In genomic region chr9:45677236-45677781, GRCm38 (mm10) we compare ENCODE assay signal across 9 mouse cellular contexts.
A peak's percentile ranks its signal among the peaks of the same experiment; 100 is the strongest.
DNase-seq lines count a peak whose midpoint lies in the region; ATAC-seq and TF ChIP-seq lines count a peak whose summit lies in the region.
"Had no signal": no experiment of that assay in that cellular context is flagged by ENCODE, and none has a peak within 500 bp of the region (broad histone marks: within the 10 kb centered on the region; RNA-seq: fewer than 3 reads in every experiment).

No protein-coding gene starts in this region.

- WGBS in thymus, adult 2 months = 40% methylated on average over 12 of the region's 12 CpGs
- 12% methylated on average over 11 of the region's 12 CpGs for WGBS in forebrain, embryonic 14.5 days
- 38% methylated on average over 12 of the region's 12 CpGs for WGBS in hindbrain, embryonic 10.5 days
- 10% methylated on average over 12 of the region's 12 CpGs for WGBS in midbrain, embryonic 14.5 days

- no peak overlapping the region for H3K9ac ChIP-seq in forebrain, embryonic 14.5 days (ENCODE audit: low read length)
- no peak overlapping the region for H3K9ac ChIP-seq in midbrain, embryonic 14.5 days (replicated peaks; ENCODE audit: low read length)

- H3K27me3 ChIP-seq in thymus, adult 2 months (ENCODE audit: control insufficient read depth, insufficient read depth, low read length) = no peaks in the 10 kb centered on the region
- no peaks in the 10 kb centered on the region for H3K27me3 ChIP-seq in forebrain, embryonic 14.5 days (replicated peaks; ENCODE audit: control insufficient read depth, insufficient read depth, low read length)
- peaks cover 19% of the 10 kb centered on the region for H3K27me3 ChIP-seq in hindbrain, embryonic 10.5 days (ENCODE audit: insufficient read depth, poor library complexity, severe bottlenecking)
- H3K27me3 ChIP-seq in midbrain, embryonic 14.5 days (ENCODE audit: control insufficient read depth, insufficient read depth, low read length) = no peaks in the 10 kb centered on the region

- no peaks in the 10 kb centered on the region for H3K9me3 ChIP-seq in forebrain, embryonic 14.5 days (replicated peaks; ENCODE audit: control insufficient read depth, low read length)
- H3K9me3 ChIP-seq in hindbrain, embryonic 10.5 days = no peaks in the 10 kb centered on the region
- no peaks in the 10 kb centered on the region for H3K9me3 ChIP-seq in midbrain, embryonic 14.5 days (ENCODE audit: control insufficient read depth, low read length)

- DNase-seq in thymus, adult 2 months = peak; percentile 5
- no peak for DNase-seq in thymus, postnatal 10 days (ENCODE audit: low spot score in 2 of 2)
- peak; percentile 86 for DNase-seq in forebrain, embryonic 14.5 days (ENCODE audit: low spot score)
- DNase-seq in hindbrain, embryonic 10.5 days (ENCODE audit: low spot score) = peak; percentile 45
- DNase-seq in left cerebral cortex, postnatal 10 days (ENCODE audit: extremely low spot score in 1 of 2, low spot score in 2 of 2) = peak; percentile 56 to 70
- peak; percentile 80 for DNase-seq in midbrain, embryonic 14.5 days
- DNase-seq in testis, postnatal 10 days (ENCODE audit: low spot score) = peak; percentile 51
- DNase-seq in frontal cortex, adult 2 months (ENCODE audit: extremely low spot score in 1 of 2, low spot score in 1 of 2) = no peak

- H3K27ac ChIP-seq in thymus, adult 2 months (ENCODE audit: control insufficient read depth, insufficient read depth, low read length) = no peak overlapping the region
- H3K27ac ChIP-seq in forebrain, embryonic 14.5 days (ENCODE audit: low read depth, low read length) = peak overlapping the region; percentile 88
- peak overlapping the region; percentile 81 for H3K27ac ChIP-seq in hindbrain, embryonic 10.5 days
- peak overlapping the region; percentile 92 for H3K27ac ChIP-seq in midbrain, embryonic 14.5 days (replicated peaks; ENCODE audit: low read depth, low read length)
- H3K27ac ChIP-seq: macrophage had no signal

- TF ChIP-seq CTCF in thymus, adult 2 months (IDR thresholded peaks at IDR 0.05; ENCODE audit: borderline replicate concordance, control insufficient read depth, extremely low read depth, insufficient read depth, low read length, poor library complexity) = no peak

- H3K36me3 ChIP-seq in thymus, adult 2 months (ENCODE audit: control insufficient read depth, insufficient read depth, low read length) = no peaks in the 10 kb centered on the region
- no peaks in the 10 kb centered on the region for H3K36me3 ChIP-seq in forebrain, embryonic 14.5 days (ENCODE audit: control insufficient read depth, insufficient read depth, low read length)
- H3K36me3 ChIP-seq in hindbrain, embryonic 10.5 days = no peaks in the 10 kb centered on the region
- H3K36me3 ChIP-seq in midbrain, embryonic 14.5 days (ENCODE audit: control insufficient read depth, insufficient read depth, low read length) = no peaks in the 10 kb centered on the region

- no peak overlapping the region for H3K4me3 ChIP-seq in thymus, adult 2 months (ENCODE audit: control insufficient read depth, insufficient read depth, low read length)
- H3K4me3 ChIP-seq in forebrain, embryonic 14.5 days (ENCODE audit: low read depth, low read length) = no peak overlapping the region
- no peak overlapping the region for H3K4me3 ChIP-seq in hindbrain, embryonic 10.5 days
- H3K4me3 ChIP-seq in midbrain, embryonic 14.5 days (replicated peaks; ENCODE audit: low read depth, low read length) = no peak overlapping the region

- intact Hi-C loops in left cerebral cortex, postnatal 10 days (cut with DNase I) = no loop called here

- ATAC-seq in forebrain, embryonic 14.5 days = peak; percentile 62
- ATAC-seq in midbrain, embryonic 14.5 days (ENCODE audit: low FRiP score, low TSS enrichment) = peak; percentile 68

- peak overlapping the region; percentile 20; the same call in 1 of the 2 replicates for H3K4me2 ChIP-seq in forebrain, embryonic 14.5 days (ENCODE audit: low read length)
- H3K4me2 ChIP-seq in midbrain, embryonic 14.5 days (ENCODE audit: low read length) = no peak overlapping the region

- peaks cover 21% of the 10 kb centered on the region for H3K4me1 ChIP-seq in thymus, adult 2 months (replicated peaks; ENCODE audit: control insufficient read depth, insufficient read depth, low read length)
- H3K4me1 ChIP-seq in forebrain, embryonic 14.5 days (ENCODE audit: control insufficient read depth, insufficient read depth, low read length) = peaks cover 39% of the 10 kb centered on the region
- peaks cover 56% of the 10 kb centered on the region for H3K4me1 ChIP-seq in hindbrain, embryonic 10.5 days (replicated peaks)
- H3K4me1 ChIP-seq in midbrain, embryonic 14.5 days (ENCODE audit: control insufficient read depth, insufficient read depth, low read length) = peaks cover 47% of the 10 kb centered on the region

- no peak for TF ChIP-seq POLR2A in thymus, adult 2 months (IDR thresholded peaks at IDR 0.05; ENCODE audit: control insufficient read depth, extremely low read depth, insufficient read depth, low read length, poor library complexity)

Comparison
In these comparisons a context has a peak if more than half of its experiments do, and no peak if none do; other contexts are left out.
1. DNase-seq: peak in thymus, adult 2 months (single experiment), forebrain, embryonic 14.5 days (single experiment), hindbrain, embryonic 10.5 days (single experiment), left cerebral cortex, postnatal 10 days (2 of 2), midbrain, embryonic 14.5 days (single experiment) and testis, postnatal 10 days (single experiment); none in thymus, postnatal 10 days (0 of 2) and frontal cortex, adult 2 months (0 of 2).